Mouse (Mus musculus) kidney, postnatal 4 days (tissue): ENCODE measurements around the gene Eef2.

Source experiments
- DNase-seq, 2 experiments: peaks; one replicate each; pipeline ENCODE4 v3.0.0; 2021; ENCODE audit warnings: mixed read lengths in 2 of 2

Gene Eef2

GRCm38 (mm10) chr10:81182336-81183333 lies 6.2 kb downstream of the Eef2 start, which contains the start of gene Dapk3:
Dapk3 (plus strand) TSS chr10:81183005.
- peak; percentile 94 to 96 for DNase-seq

DNA sequence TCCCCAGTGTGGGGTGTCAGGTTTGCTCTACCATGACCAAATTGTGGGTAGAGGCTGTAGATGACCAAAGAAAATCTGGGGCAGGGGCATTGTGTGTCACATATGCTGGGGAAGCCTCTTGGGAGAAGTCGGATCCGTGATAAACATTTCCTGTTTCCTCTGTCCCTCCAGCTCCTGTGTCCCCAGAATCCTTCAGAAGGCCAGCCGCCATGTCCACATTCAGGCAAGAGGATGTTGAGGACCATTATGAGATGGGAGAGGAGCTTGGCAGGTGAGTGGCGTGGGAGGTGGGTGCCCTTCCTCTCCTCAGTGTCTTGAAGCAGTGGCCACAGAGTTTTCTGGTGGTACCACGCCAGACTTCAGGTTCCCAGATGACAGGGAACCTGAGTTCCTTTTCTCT lies 7.4 kb downstream of the Eef2 start, which contains the start of gene 4930442H23Rik:
4930442H23Rik (minus strand) TSS at position 45 of the 400 bp plus-strand sequence.
- no peak for DNase-seq

GRCm38 (mm10) chr10:81184765-81185164 lies 8.3 kb downstream of the Eef2 start:
- no peak for DNase-seq

DNA sequence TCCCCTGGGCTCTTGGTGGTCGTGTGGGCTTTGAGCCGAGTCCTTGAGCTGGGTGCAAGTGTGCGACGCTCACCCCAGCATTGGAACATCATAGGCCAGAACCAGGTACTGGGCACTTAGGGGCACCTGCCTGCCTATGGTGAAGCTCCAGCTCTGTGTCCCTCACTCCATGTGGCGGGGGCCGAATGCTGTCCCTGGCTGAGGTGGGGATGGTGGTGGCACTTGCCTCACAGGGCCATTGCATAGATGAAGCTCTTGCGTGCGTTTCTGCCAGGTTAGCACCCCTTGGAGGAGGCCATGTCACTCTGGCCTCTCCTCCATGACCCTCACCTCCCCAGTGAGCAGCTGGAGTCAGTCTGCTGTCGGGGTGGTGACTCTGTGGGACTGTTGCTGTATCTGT lies 10.7 kb downstream of the Eef2 start:
- DNase-seq: no peak

DNA sequence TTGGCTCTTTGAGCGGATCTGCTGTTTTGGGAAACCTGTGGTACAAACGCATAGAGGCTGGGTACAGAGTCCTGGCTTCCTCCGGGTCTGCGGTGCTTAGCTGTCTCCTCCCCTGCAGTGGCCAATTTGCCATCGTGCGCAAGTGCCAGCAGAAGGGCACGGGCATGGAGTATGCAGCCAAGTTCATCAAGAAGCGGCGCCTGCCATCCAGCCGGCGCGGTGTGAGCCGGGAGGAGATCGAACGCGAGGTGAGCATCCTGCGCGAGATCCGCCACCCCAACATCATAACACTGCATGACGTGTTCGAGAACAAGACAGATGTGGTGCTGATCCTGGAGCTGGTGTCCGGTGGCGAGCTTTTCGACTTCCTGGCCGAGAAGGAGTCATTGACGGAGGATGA lies 13.4 kb downstream of the Eef2 start:
- DNase-seq: no peak

DNA sequence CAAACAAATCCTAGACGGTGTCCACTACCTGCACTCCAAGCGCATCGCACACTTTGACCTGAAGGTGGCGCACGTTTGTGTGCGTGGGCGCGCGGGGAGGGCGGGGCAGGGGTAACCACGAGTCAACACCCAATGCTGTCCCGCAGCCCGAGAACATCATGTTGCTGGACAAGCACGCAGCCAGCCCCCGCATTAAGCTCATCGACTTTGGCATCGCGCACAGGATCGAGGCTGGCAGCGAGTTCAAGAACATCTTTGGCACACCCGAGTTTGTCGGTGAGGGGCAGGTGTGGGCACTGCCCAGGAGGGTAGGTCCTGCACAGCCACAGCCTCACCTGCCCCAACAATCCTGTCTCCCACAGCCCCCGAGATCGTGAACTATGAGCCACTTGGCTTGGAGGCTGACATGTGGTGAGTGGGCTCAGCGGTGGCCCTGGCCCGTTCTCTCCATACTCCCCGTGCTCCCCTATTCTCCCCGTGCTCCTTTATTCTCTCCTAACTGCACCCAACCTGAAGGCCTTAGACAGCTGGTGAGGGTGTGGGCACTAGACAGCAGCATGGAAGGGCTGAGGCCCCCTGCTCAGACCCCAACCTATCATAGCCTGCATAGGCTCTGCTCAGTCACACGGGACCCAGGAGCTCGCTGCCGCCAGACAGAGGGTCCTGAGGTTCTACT lies 13.9 kb downstream of the Eef2 start:
- DNase-seq: peak; percentile 55 to 67

- DNase-seq: peak; percentile 18 to 40
Observed at GRCm38 (mm10) chr10:81190912-81191321, 14.5 kb downstream of the Eef2 start.

- DNase-seq: peak; percentile 27 to 45
Observed at GRCm38 (mm10) chr10:81191342-81191982, 15.0 kb downstream of the Eef2 start.

DNA sequence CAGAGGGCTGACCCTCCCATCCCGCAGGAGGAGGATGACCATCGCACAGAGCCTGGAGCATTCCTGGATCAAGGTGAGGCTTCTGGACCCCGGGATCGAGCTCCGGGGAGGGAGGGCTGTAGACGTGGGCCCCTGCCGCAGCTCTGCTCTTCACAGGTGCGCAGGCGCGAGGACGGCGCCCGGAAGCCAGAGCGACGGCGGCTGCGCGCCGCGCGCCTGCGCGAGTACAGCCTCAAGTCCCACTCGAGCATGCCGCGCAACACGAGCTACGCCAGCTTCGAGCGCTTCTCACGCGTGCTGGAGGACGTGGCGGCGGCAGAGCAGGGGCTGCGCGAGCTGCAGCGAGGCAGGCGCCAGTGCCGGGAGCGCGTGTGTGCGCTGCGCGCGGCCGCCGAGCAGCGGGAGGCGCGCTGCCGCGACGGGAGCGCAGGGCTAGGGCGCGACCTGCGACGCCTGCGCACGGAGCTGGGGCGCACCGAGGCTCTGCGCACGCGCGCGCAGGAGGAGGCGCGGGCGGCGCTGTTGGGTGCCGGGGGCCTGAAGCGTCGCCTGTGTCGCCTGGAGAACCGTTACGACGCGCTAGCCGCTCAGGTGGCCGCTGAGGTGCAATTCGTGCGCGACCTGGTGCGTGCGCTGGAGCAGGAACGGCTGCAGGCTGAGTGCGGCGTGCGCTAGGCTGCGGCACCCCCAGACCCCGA lies 16.0 kb downstream of the Eef2 start:
- peak; percentile 83 to 90 for DNase-seq

DNA sequence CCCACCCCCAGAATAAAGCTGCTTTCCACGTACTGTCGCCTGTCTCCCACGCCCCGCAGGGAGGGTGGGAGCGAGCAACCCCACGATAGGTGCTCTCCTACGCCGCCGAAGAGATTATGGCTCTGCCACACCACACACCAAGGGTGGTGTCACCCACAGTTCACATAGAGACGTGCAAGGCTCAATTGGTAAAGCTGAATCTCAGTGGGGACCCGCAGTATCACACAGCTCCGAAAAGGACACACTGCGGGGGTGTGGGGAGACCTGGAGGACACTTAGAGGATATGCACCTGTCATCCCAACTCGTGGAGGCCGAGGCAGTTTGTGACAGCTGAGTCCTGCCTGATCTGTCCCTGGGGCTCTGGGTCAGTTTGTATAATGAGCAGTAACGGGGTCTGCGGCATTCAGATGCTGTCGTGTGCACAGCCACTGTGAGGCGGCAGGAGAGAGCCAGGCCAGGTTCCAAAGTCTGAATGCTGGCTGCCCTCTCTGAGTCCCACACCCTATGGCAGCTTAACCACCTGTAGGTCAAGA lies 16.6 kb downstream of the Eef2 start:
- DNase-seq: peak in 1 of 2 experiments; percentile 66

DNA sequence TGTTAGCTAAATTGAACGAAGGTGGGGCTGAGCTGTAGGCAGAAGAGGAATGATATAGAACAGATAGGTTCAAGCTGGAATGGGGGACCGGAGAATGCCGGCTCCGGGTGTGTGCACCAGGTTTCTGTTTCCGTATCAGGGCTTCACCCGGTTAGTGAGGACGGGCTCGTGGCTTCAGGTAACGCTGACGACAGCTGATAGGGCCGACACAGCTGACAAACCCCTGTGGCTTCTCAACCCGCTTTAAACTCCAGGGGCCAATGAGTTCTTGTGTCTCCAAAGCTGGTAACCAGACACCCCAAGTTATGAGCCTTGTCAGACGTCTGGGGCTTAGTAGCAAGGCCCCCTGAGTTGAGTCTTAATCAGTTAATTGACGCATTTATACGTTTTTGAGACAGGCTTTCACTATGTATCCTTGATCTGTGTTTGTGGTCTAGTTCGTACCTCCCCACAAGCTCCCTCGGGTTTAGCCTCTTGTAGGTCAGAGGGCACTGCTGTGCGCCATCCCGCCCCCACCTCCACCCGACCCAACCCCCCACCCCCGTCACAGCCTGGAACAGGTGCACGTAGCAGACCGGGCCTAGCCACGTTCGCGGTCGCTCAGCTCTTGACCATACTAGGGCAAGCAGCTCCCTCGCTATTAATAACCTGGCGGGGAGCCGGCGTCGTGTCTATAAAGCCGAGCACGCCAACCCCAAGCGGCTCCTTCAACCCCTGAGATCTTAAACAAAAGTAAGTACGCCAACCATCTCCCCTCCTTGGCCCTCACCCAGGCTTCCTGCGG lies 17.8 kb downstream of the Eef2 start:
- DNase-seq: peak; percentile 29 to 43

DNA sequence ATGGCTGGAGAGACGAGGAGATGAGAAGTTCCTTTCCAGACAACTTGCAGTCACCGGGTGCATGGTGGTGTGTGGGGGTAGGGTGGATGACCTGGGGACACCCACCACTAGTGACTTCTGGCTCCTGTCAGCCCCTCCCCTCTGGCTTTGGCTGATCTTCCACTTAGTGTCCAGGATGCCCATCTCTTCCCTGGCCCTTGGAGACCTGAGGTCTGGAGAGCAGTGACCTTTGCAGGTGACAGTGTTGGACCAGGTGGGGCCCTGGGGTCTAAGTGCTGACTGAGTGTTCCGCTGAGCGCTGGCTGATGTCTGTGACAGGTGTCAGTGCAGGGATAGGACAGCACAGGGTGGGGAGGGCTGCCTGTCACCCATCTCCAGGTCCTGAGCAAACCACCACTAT lies 18.9 kb downstream of the Eef2 start:
- DNase-seq: no peak

GRCm38 (mm10) chr10:81196470-81197065 lies 20.1 kb downstream of the Eef2 start:
- DNase-seq: no peak

DNA sequence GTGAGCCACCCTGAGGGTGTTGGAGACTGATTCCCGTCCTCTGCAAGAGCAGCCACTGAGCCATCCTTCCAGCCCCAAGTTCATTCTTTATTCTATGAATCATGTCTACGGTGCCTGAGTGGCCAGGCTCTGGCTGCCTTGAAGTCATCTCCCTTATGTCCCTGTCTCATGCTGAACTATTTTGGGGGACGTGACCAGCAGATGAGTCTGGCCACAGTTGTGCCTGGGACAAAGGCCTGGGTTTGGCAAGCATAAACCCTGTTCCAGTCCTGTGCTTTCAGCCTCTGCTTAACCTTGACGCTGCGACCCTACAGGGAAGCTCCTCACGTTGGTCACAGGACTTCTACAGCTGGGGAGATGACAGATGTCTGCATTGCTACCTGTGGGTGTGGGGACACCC lies 20.9 kb downstream of the Eef2 start:
- DNase-seq: no peak

- peak; percentile 68 to 74 for DNase-seq
Observed at GRCm38 (mm10) chr10:81198230-81198629, 21.8 kb downstream of the Eef2 start.

DNA sequence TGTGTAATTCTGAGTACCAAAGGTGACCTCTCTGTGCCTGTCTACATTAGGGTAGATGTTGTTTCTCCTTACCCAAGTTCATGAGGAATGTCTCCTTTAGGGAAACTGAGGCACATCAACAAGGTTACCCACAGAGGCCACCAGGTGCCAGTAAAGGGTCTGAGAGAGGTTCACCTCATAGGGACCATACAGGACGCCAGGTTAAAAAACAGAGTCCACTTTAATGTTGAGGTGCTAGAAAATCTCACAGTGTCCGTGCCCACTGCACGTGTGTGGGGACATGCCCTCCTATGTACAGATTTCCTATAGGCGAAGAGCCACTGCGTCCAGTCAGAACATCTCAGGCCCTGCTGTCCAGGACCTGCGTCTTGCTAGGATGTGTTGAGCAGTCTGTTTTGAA lies 22.6 kb downstream of the Eef2 start:
- no peak for DNase-seq

GRCm38 (mm10) chr10:81200141-81200540 lies 23.7 kb downstream of the Eef2 start:
- no peak for DNase-seq

GRCm38 (mm10) chr10:81200605-81201287 lies 24.3 kb downstream of the Eef2 start:
- DNase-seq: no peak

GRCm38 (mm10) chr10:81201807-81202758 lies 25.7 kb downstream of the Eef2 start, which contains the start of gene Nmrk2:
Nmrk2 (minus strand) TSS chr10:81202051.
- DNase-seq: no peak
